Mouse (Mus musculus) common myeloid progenitor, adult 5-6 weeks (primary cell): Measurements from ENCODE around the gene Tec. TPM values are rescaled to one million over a fixed set of nuclear protein-coding genes. Genes with fewer than 3 reads are reported as not detected.
A peak's percentile ranks its signal among the peaks of the same experiment; 100 is the strongest.

Source experiments
- ATAC-seq: replicated peaks from 2 replicates; pipeline ENCODE4 v1.8.0; 2016; ENCODE audit warnings: low read depth, mild to moderate bottlenecking, moderate TSS enrichment, inconsistent platforms; ENCODE audit not compliant: poor library complexity, severe bottlenecking
- total RNA-seq: library from RNA; stranded (forward); fragments of 200-1000, 187-1606 nt; gene quantifications from 2 replicates; pipeline ENCODE4 v1.2.3, GENCODE M21; 2017

The Tec gene
- total RNA-seq, 1 experiment from 2014 or later: 47.5 TPM

GRCm38 (mm10) chr5:72895261-72895660 is 27.0 kb upstream of the Tec start:
- no peak for ATAC-seq

GRCm38 (mm10) chr5:72893987-72894386 is 25.7 kb upstream of the Tec start:
- ATAC-seq: 0 out of 2 replicates have a peak, but pooled peaks have one; percentile 35

DNA sequence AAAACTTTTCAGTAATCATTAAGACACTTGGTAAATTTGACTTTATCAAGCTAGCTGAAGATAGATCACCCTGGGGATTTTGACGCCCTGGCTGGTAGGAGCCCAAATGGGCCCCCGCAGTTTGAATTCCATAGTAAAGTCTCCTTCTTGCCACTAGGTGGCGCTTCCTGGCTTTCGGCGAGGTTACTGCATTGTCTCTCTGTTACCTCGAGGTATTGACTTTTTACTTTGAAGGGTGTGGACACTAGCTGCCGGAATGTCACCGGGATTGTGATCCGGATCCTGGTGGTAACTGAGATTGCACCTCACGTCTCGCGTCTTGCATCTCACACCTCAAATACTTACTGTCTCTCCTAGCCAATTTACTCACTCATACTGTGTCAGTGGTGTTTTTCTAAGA is 23.3 kb upstream of the Tec start:
- peak; percentile 96 for ATAC-seq

DNA sequence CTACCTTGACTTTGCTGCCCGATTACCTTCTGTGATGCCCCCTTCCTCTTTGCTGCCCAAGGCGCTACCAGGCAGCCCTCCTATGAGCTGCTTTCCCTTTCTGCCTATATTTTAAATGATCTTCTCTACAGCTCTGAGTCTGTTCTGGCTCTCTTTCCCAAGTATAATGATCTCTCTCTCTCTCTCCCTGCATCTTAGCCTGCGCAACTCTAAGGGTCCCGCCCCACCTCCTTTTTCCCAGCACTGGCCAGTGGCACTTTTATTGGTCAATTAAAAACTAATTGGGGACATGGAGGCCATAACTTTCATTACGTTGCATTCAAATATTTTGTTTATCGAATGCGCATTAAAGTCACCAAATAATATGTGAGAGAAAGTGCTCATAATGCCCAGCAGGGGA is 20.0 kb upstream of the Tec start:
- no peak for ATAC-seq

DNA sequence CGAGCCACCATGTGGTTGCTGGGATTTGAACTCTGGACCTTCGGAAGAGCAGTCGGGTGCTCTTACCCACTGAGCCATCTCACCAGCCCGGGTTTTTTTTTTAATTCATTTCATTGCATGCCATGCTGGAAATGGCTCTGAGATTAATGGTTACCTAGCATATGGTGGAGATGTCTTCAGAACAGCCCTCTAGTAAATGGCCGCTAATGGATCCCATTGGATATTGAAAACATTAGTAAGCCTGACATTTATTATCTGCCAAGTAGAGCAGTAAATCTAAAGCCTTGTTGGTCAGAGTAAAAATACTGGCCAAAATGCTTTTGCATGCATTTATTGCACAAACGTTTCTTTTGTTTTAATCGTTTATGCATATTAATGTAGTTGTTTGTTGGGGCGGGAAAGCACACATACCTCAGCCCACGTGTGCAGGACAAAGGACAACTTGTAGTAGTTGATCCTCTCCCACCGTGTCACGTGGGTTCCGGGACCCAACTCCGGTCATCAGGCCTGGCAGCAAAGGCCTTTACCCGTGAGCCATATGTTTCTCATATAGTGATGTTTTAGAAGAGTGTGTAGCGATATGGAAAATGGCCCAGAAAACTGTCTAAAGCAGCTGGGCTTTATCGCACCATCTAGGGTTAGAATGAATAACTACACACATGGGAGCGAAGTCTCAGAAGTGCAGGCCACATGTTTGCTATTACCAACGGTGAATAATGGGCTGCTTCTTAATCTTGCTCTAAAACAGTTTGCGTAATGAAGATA is 18.4 kb upstream of the Tec start:
- no peak for ATAC-seq

DNA sequence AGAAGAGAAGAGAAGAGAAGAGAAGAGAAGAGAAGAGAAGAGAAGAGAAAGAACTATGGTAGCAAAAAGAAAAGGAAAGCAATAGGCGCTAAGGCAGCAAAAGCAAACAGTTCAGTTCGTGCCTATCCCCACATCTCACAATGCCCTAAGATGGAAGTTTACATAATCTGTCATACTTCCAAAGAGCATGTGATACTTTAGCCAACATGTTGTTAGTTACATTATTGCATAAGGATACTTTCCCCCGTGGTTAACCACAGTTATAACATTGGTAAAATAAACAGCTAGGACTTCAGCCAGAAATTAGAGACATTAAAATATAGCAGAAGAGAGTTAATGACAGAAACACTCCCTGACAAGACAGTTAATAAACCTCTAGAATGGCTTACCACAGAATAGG is 15.4 kb upstream of the Tec start:
- ATAC-seq: peak; percentile 45

GRCm38 (mm10) chr5:72882412-72882765 is 14.1 kb upstream of the Tec start:
- peak; percentile 75 for ATAC-seq

GRCm38 (mm10) chr5:72881748-72882411 is 13.6 kb upstream of the Tec start:
- ATAC-seq: no peak

- peak; percentile 43; the same call in 1 of the 2 replicates for ATAC-seq
Observed at GRCm38 (mm10) chr5:72879736-72880135, 11.5 kb upstream of the Tec start.

- no peak for ATAC-seq
Observed at GRCm38 (mm10) chr5:72871114-72871513, 2.8 kb upstream of the Tec start.

- ATAC-seq: no peak
Observed at GRCm38 (mm10) chr5:72869779-72870608, 1.7 kb upstream of the Tec start.

DNA sequence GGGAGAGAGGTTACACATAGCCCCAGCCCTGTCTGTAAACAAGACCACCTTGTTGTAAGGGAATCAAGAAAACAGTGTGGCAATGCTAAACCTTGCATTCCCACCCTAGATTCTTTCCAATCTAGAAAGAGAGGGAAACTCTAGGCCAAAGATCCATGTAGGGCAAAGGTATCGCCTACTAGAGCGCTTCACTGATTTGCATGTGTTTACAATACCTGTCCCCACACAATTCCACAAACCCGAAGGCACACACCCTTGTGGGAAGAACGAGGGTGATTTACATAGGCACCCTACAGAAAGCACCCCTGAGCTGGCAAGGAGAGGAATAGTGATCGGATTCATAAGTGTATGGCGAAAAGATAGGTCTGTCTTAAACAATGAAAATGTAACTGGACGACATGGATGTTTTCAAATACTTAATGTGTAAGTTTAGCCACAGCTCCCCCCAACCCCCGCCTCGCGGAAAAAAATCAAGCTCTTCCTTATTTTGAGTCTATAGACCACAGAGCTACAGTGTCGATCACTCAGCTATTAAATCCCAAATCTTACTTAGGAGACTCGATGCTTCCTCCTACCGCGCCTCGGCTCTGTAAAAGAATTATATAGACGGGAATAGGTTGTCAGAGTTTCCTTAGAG is 1.1 kb downstream of the Tec start:
- peak; percentile 26; the same call in 1 of the 2 replicates for ATAC-seq

- no peak for ATAC-seq
Observed at GRCm38 (mm10) chr5:72866260-72866905, 1.9 kb downstream of the Tec start.

DNA sequence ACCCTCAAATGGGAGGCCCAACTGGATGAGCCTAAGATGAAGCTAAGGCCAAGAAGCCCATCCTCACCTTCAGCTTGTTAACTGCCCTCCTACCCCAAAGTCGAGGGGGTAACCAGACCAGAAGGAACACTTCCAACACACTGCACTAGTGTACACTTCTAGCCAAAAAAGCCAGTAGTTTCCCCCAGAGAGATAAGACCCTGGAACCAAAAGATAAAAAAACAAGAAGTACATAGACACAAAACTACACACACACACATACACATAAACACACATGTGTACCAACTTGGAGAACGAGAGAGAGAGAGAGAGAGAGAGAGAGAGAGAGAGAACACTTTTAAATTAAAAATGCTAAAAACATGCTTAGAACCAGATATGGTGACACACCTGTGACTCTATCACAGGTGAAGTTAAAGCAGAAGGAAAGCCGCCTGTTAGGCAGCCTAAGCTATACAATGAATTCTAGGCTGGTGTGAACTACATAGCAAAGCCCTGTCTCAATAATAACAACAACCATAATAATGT is 3.6 kb downstream of the Tec start:
- ATAC-seq: no peak

- no peak for ATAC-seq
Observed at GRCm38 (mm10) chr5:72863166-72863565, 5.1 kb downstream of the Tec start.

- peak; percentile 72 for ATAC-seq
Observed at GRCm38 (mm10) chr5:72861726-72862385, 6.4 kb downstream of the Tec start.

DNA sequence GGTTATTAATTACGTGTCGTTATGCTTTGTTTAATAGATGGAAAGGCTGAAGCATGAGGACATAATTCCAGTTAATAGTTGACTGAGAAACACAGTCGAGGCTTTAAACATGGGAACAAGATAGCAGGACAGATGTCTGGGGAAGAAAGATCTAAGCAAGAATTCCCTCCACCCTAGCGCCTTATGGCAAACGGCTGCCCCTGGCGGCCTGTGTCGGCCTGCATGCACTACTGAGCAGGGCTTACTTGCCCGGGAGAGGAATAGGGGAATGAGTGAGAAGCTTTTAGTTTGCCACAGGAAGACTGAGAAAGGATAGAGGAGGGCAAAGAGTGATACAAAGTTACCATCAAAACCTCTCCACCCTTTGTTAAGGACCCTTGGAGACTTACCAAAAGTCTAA is 7.4 kb downstream of the Tec start:
- ATAC-seq: no peak

- ATAC-seq: no peak
Observed at GRCm38 (mm10) chr5:72858306-72858705, 10.0 kb downstream of the Tec start.

DNA sequence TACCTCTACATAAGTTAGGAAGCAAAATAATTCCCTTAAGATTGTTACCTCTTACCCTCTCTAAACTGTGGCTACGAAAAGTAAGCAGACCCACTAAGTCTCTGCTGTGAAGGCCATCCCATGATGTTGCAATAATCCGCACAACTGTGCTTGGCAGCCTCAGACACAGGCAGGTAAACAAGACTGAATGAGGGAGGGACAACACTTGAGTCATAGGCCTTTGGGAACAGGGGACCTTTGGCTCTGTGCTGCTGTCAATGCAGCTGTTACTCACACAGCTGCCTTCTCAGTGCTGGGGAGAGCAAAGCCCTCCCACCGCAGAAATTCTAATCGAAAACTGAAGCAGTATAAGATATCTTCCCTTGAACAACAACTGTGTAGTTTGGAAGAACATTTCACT is 10.5 kb downstream of the Tec start:
- ATAC-seq: 0 out of 2 replicates have a peak, but pooled peaks have one; percentile 13
